Mouse (Mus musculus): ENCODE results near the gene 1700007K13Rik.

DNA sequence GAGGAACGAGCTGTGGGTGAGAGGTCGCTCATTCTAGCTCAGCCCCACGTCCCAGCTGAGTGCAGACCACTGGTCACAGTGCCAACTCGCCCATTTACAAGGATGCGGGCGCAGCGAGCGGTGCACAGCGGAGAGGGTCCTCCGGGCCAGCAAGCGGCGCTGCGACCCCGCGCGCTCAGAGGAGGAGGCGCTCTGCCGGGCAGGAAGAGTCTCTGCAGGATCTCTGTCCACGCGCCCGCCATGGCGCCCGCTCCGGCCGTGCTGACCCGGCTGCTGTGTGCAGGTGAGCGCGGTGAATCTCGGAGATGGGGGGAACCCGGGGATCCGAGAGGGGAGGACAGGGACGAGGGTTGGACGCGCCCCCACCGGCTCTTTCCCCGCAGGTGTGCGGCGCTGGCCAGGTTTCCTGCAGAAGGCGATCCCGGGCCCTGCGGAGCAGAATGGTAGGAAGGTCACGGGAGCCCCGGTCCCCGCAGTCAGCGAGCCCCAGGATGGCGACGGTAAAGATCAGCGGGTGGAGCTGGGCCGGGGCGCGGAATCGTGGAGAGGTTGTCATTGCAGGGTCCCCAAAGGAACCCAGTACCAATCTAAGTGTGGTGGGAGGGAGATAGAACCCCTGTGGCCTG is 1.8 kb upstream of the 1700007K13Rik start, which contains the start of gene Mrps2:
- TF ChIP-seq RCOR1 (conservative IDR thresholded peaks at IDR 0.05; ENCODE audit: low read depth, low read length): no peak
- TF ChIP-seq CTCF (conservative IDR thresholded peaks at IDR 0.05 in 1 of 2, IDR thresholded peaks at IDR 0.05 in 1 of 2; ENCODE audit: low read depth in 2 of 2, low read length in 2 of 2): peak; percentile 31 to 92
- peak; percentile 95 for TF ChIP-seq POLR2A (IDR thresholded peaks at IDR 0.05; ENCODE audit: low read depth, low read length)
- TF ChIP-seq USF2 (conservative IDR thresholded peaks at IDR 0.05; ENCODE audit: low read depth, low read length): no peak
- TF ChIP-seq ZNF384 (IDR thresholded peaks at IDR 0.05; ENCODE audit: low read depth, low read length): no peak
- TF ChIP-seq MEF2A (IDR thresholded peaks at IDR 0.05; ENCODE audit: borderline replicate concordance, low read depth, low read length): no peak; the same call in 1 of the 2 replicates
- TF ChIP-seq CHD2 (IDR thresholded peaks at IDR 0.05; ENCODE audit: low read length): no peak
- peak; percentile 58 for TF ChIP-seq NRF1 (IDR thresholded peaks at IDR 0.05; ENCODE audit: low read depth, low read length)
- TF ChIP-seq NELFE (IDR thresholded peaks at IDR 0.05; ENCODE audit: low read depth, low read length): peak; percentile 93
- 0 out of 2 replicates have a peak, but pooled peaks have one; percentile 26 for TF ChIP-seq TBP (conservative IDR thresholded peaks at IDR 0.05; ENCODE audit: low read depth, low read length)
- TF ChIP-seq USF1 (IDR thresholded peaks at IDR 0.05; ENCODE audit: low read depth, low read length): no peak

Data from CH12.LX (cell line).